Mouse (Mus musculus) E14TG2a.4 (cell line): Measurements from ENCODE around the gene Hoxa10.

Source experiments
- CTCF ChIP-seq: conservative IDR thresholded peaks from 2 replicates; pipeline ENCODE4 v1.5.1; 2014; ENCODE audit warnings: low read length
- NANOG ChIP-seq: IDR thresholded peaks from 2 replicates; pipeline ENCODE4 v1.6.1; 2014; ENCODE audit warnings: borderline replicate concordance, low read length, mixed read lengths

DNA sequence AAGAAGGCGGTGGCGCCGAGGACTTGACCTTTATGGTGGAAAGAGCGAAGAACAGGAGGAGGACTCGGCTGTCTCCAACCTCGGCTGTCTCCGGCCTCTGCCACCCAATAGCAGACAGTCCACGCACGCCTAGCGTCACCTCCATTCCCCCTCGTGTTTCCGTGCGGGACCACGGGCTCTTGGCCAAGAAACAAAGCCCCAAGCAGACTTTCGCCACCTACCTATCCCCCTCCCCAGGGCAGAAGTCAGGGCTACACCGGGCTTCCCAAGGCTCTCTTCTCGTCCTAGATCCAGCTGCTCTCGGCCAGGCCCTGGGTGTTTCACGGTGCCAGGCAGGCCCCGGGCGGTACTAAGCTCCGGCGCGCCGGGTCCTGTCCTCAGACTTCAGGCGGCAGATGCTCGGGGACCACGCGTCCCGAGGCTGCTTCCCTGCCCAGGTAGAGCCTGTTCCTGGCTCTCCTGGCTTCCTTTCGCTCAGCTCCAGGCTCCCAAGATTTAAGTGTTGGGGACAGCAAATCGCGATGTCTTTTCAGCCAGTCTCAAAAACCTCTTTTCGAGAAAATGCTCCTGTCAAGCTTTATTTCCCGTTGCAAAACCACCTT is 12.2 kb upstream of the Hoxa10 start:
- TF ChIP-seq CTCF = no peak
- TF ChIP-seq NANOG = no peak
